Mouse (Mus musculus) heart, embryonic 13.5 days (tissue): ENCODE results near the gene Timm8b. TPM values are rescaled to one million over a fixed set of nuclear protein-coding genes. Genes with fewer than 3 reads are reported as not detected.

Experiments used
- polyA plus RNA-seq: library from polyadenylated mRNA; unstranded; fragments of >200 nt; fragmentation: Nextera tagmentation; extraction: Ambion mirVana; gene quantifications from 2 replicates; pipeline ENCODE4 v1.2.1, GENCODE M21; 2015

Timm8b gene
- polyA plus RNA-seq, 1 experiment from 2014 or later, result 247 TPM

Other genes starting within 250 kb of the Timm8b start
- gene Plet1, start 109.4 kb upstream of the Timm8b start, polyA plus RNA-seq, result 0.14 and 0.19 TPM in 2 replicates
- gene Pts, start 75.2 kb upstream of the Timm8b start, polyA plus RNA-seq, result 76.0 and 79.3 TPM in 2 replicates
- gene Il18, start 49.1 kb upstream of the Timm8b start, polyA plus RNA-seq, result 5.5 and 7.1 TPM in 2 replicates
- gene Bco2, start 48.7 kb upstream of the Timm8b start, polyA plus RNA-seq, result 0.20 TPM in 1 of 2 replicates, not detected in the other
- gene Tex12, start 42.6 kb upstream of the Timm8b start, polyA plus RNA-seq, result not detected in 2 replicates
- 568 and 646 TPM in 2 replicates for gene Sdhd, start 98 bp upstream of the Timm8b start, polyA plus RNA-seq
- 1.8 and 3.2 TPM in 2 replicates for gene Pih1d2, start 13.4 kb downstream of the Timm8b start, polyA plus RNA-seq
- gene Nkapd1, start 13.6 kb downstream of the Timm8b start, polyA plus RNA-seq, result 15.1 and 15.5 TPM in 2 replicates
- 106 and 116 TPM in 2 replicates for gene Dlat, start 55.9 kb downstream of the Timm8b start, polyA plus RNA-seq
- gene Dixdc1, start 135.6 kb downstream of the Timm8b start, polyA plus RNA-seq, result 7.5 and 8.1 TPM in 2 replicates
- gene 2310030G06Rik, start 142.6 kb downstream of the Timm8b start, polyA plus RNA-seq, result 9.7 and 10.2 TPM in 2 replicates
- 1,022 and 1,124 TPM in 2 replicates for gene Cryab, start 147.4 kb downstream of the Timm8b start, polyA plus RNA-seq
- 260 and 319 TPM in 2 replicates for gene Hspb2, start 148.4 kb downstream of the Timm8b start, polyA plus RNA-seq
- 8.2 and 8.5 TPM in 2 replicates for gene Fdxacb1, start 164.3 kb downstream of the Timm8b start, polyA plus RNA-seq
- 27.3 and 31.9 TPM in 2 replicates for gene Alg9, start 171.1 kb downstream of the Timm8b start, polyA plus RNA-seq
- 24.5 and 25.9 TPM in 2 replicates for gene 1110032A03Rik, start 171.6 kb downstream of the Timm8b start, polyA plus RNA-seq
- gene Ppp2r1b, start 241.4 kb downstream of the Timm8b start, polyA plus RNA-seq, result 46.3 and 48.6 TPM in 2 replicates